Mouse (Mus musculus): ENCODE measurements around the gene Slc7a8. TPM values are rescaled to one million over a fixed set of nuclear protein-coding genes. Genes with fewer than 3 reads are reported as not detected.
A peak's percentile ranks its signal among the peaks of the same experiment; 100 is the strongest.

The Slc7a8 gene
- polyA plus RNA-seq (2016; fragmentation: Nextera tagmentation; extraction: Ambion mirVana): 0.50 and 0.77 TPM in 2 replicates

GRCm38 (mm10) chr14:54781610-54782365 is at the start of gene Slc7a8:
Slc7a8 (minus strand) TSS chr14:54781946.
- peaks cover 11% of the 10 kb centered on the region for H3K4me1 ChIP-seq
- DNase-seq (ENCODE audit: low spot score): peak; percentile 71
- H3K9me3 ChIP-seq (replicated peaks): no peaks in the 10 kb centered on the region
- H3K27ac ChIP-seq: no peak within 1 kb of the TSS
- 2% methylated on average over 37 of the region's 37 CpGs for WGBS
- peaks cover 45% of the 10 kb centered on the region for H3K27me3 ChIP-seq (ENCODE audit: low read depth, poor library complexity, severe bottlenecking)
- peak within 1 kb of the TSS; percentile 54 for H3K4me3 ChIP-seq
- no peaks in the 10 kb centered on the region for H3K36me3 ChIP-seq

- DNase-seq (ENCODE audit: low spot score): no peak
- WGBS: 78% methylated on average over 1 of the region's 1 CpGs
- H3K4me3 ChIP-seq: no peak overlapping the region
Observed at GRCm38 (mm10) chr14:54823716-54824115, 42.0 kb upstream of the Slc7a8 start.

GRCm38 (mm10) chr14:54822301-54822700 is 40.6 kb upstream of the Slc7a8 start:
- DNase-seq (ENCODE audit: low spot score): no peak
- WGBS: 88% methylated on average over 2 of the region's 2 CpGs
- no peaks in the 10 kb centered on the region for H3K36me3 ChIP-seq
- H3K9me3 ChIP-seq (replicated peaks): no peaks in the 10 kb centered on the region
- H3K4me3 ChIP-seq: no peak overlapping the region
- H3K27me3 ChIP-seq (ENCODE audit: low read depth, poor library complexity, severe bottlenecking): no peaks in the 10 kb centered on the region
- H3K4me1 ChIP-seq: no peaks in the 10 kb centered on the region
- H3K27ac ChIP-seq: no peak overlapping the region

More at GRCm38 (mm10) chr14:54823716-54824115, 42.0 kb upstream of the Slc7a8 start:
- Histone ChIP-seq H3K27me3 (ENCODE audit: low read depth, poor library complexity, severe bottlenecking) (no peaks in the 10 kb centered on the region), H3K9me3 (replicated peaks) (no peaks in the 10 kb centered on the region), H3K36me3 (no peaks in the 10 kb centered on the region), H3K27ac (no peak overlapping the region), H3K4me1 (no peaks in the 10 kb centered on the region)

GRCm38 (mm10) chr14:54817791-54818190 is 36.0 kb upstream of the Slc7a8 start:
- no peak for DNase-seq (ENCODE audit: low spot score)
- H3K27me3 ChIP-seq (ENCODE audit: low read depth, poor library complexity, severe bottlenecking): no peaks in the 10 kb centered on the region
- H3K4me3 ChIP-seq: no peak overlapping the region
- H3K36me3 ChIP-seq: no peaks in the 10 kb centered on the region
- no peak overlapping the region for H3K27ac ChIP-seq
- WGBS: 54% methylated on average over 2 of the region's 2 CpGs
- no peaks in the 10 kb centered on the region for H3K9me3 ChIP-seq (replicated peaks)
- H3K4me1 ChIP-seq: no peaks in the 10 kb centered on the region

GRCm38 (mm10) chr14:54815737-54816136 is 34.0 kb upstream of the Slc7a8 start:
- H3K4me1 ChIP-seq: no peaks in the 10 kb centered on the region
- H3K9me3 ChIP-seq (replicated peaks): no peaks in the 10 kb centered on the region
- no peaks in the 10 kb centered on the region for H3K36me3 ChIP-seq
- DNase-seq (ENCODE audit: low spot score): no peak
- WGBS: 65% methylated on average over 3 of the region's 3 CpGs
- no peak overlapping the region for H3K27ac ChIP-seq
- H3K4me3 ChIP-seq: no peak overlapping the region
- H3K27me3 ChIP-seq (ENCODE audit: low read depth, poor library complexity, severe bottlenecking): no peaks in the 10 kb centered on the region

GRCm38 (mm10) chr14:54813991-54814390 is 32.2 kb upstream of the Slc7a8 start, which contains the start of gene Rnf212b:
Rnf212b (plus strand) TSS chr14:54814141.
- H3K9me3 ChIP-seq (replicated peaks): no peaks in the 10 kb centered on the region
- H3K27me3 ChIP-seq (ENCODE audit: low read depth, poor library complexity, severe bottlenecking): no peaks in the 10 kb centered on the region
- no peak for DNase-seq (ENCODE audit: low spot score)
- WGBS: 82% methylated on average over 29 of the region's 29 CpGs
- no peaks in the 10 kb centered on the region for H3K36me3 ChIP-seq
- no peaks in the 10 kb centered on the region for H3K4me1 ChIP-seq
- H3K27ac ChIP-seq: no peak within 1 kb of the TSS
- no peak within 1 kb of the TSS for H3K4me3 ChIP-seq

GRCm38 (mm10) chr14:54809668-54810033 is 27.9 kb upstream of the Slc7a8 start:
- H3K36me3 ChIP-seq: no peaks in the 10 kb centered on the region
- no peak overlapping the region for H3K4me3 ChIP-seq
- no peaks in the 10 kb centered on the region for H3K4me1 ChIP-seq
- H3K27ac ChIP-seq: no peak overlapping the region
- H3K9me3 ChIP-seq (replicated peaks): no peaks in the 10 kb centered on the region
- no peak for DNase-seq (ENCODE audit: low spot score)
- H3K27me3 ChIP-seq (ENCODE audit: low read depth, poor library complexity, severe bottlenecking): no peaks in the 10 kb centered on the region
- 91% methylated on average over 3 of the region's 3 CpGs for WGBS

- Histone ChIP-seq H3K27me3 (ENCODE audit: low read depth, poor library complexity, severe bottlenecking) (no peaks in the 10 kb centered on the region), H3K36me3 (no peaks in the 10 kb centered on the region), H3K4me3 (no peak overlapping the region), H3K4me1 (no peaks in the 10 kb centered on the region), H3K27ac (no peak overlapping the region), H3K9me3 (replicated peaks) (no peaks in the 10 kb centered on the region)
- WGBS: 77% methylated on average over 4 of the region's 4 CpGs
- no peak for DNase-seq (ENCODE audit: low spot score)
Observed at GRCm38 (mm10) chr14:54808718-54809667, 27.2 kb upstream of the Slc7a8 start.

GRCm38 (mm10) chr14:54806124-54806523 is 24.4 kb upstream of the Slc7a8 start:
- no peak overlapping the region for H3K27ac ChIP-seq
- no peaks in the 10 kb centered on the region for H3K27me3 ChIP-seq (ENCODE audit: low read depth, poor library complexity, severe bottlenecking)
- H3K36me3 ChIP-seq: no peaks in the 10 kb centered on the region
- DNase-seq (ENCODE audit: low spot score): no peak
- H3K4me3 ChIP-seq: no peak overlapping the region
- 85% methylated on average over 4 of the region's 4 CpGs for WGBS
- H3K4me1 ChIP-seq: no peaks in the 10 kb centered on the region
- H3K9me3 ChIP-seq (replicated peaks): no peaks in the 10 kb centered on the region

- Histone ChIP-seq H3K9me3 (replicated peaks) (no peaks in the 10 kb centered on the region), H3K27me3 (ENCODE audit: low read depth, poor library complexity, severe bottlenecking) (0 out of 2 replicates have a peak, but pooled peaks cover 4% of the 10 kb centered on the region), H3K4me3 (no peak overlapping the region), H3K4me1 (no peaks in the 10 kb centered on the region), H3K36me3 (no peaks in the 10 kb centered on the region), H3K27ac (no peak overlapping the region)
- 80% methylated on average over 4 of the region's 4 CpGs for WGBS
- DNase-seq (ENCODE audit: low spot score): no peak
Observed at GRCm38 (mm10) chr14:54802428-54802827, 20.7 kb upstream of the Slc7a8 start.

- Histone ChIP-seq H3K27me3 (ENCODE audit: low read depth, poor library complexity, severe bottlenecking) (0 out of 2 replicates have a peak, but pooled peaks cover 4% of the 10 kb centered on the region), H3K36me3 (no peaks in the 10 kb centered on the region), H3K9me3 (replicated peaks) (no peaks in the 10 kb centered on the region), H3K4me1 (no peaks in the 10 kb centered on the region), H3K4me3 (no peak overlapping the region), H3K27ac (no peak overlapping the region)
- 53% methylated on average over 10 of the region's 10 CpGs for WGBS
- no peak for DNase-seq (ENCODE audit: low spot score)
Observed at GRCm38 (mm10) chr14:54799686-54800085, 17.9 kb upstream of the Slc7a8 start.

GRCm38 (mm10) chr14:54796760-54797159 is 15.0 kb upstream of the Slc7a8 start:
- H3K4me3 ChIP-seq: no peak overlapping the region
- WGBS: 93% methylated on average over 15 of the region's 15 CpGs
- no peak for DNase-seq (ENCODE audit: low spot score)

GRCm38 (mm10) chr14:54795901-54796300 is 14.2 kb upstream of the Slc7a8 start:
- DNase-seq (ENCODE audit: low spot score): no peak
- no peaks in the 10 kb centered on the region for H3K4me1 ChIP-seq
- H3K36me3 ChIP-seq: no peaks in the 10 kb centered on the region
- 0 out of 2 replicates have a peak, but pooled peaks cover 4% of the 10 kb centered on the region for H3K27me3 ChIP-seq (ENCODE audit: low read depth, poor library complexity, severe bottlenecking)
- no peaks in the 10 kb centered on the region for H3K9me3 ChIP-seq (replicated peaks)
- no peak overlapping the region for H3K4me3 ChIP-seq
- H3K27ac ChIP-seq: no peak overlapping the region
- 88% methylated on average over 1 of the region's 1 CpGs for WGBS

More at GRCm38 (mm10) chr14:54796760-54797159, 15.0 kb upstream of the Slc7a8 start:
- Histone ChIP-seq H3K27me3 (ENCODE audit: low read depth, poor library complexity, severe bottlenecking) (0 out of 2 replicates have a peak, but pooled peaks cover 4% of the 10 kb centered on the region), H3K27ac (no peak overlapping the region), H3K4me1 (no peaks in the 10 kb centered on the region), H3K36me3 (no peaks in the 10 kb centered on the region), H3K9me3 (replicated peaks) (no peaks in the 10 kb centered on the region)

All from limb, embryonic 10.5 days (tissue).